Mouse (Mus musculus): ENCODE measurements around the gene Prrc2b.

The Prrc2b gene

GRCm38 (mm10) chr2:32137667-32138266, 13.1 kb upstream of the Prrc2b start:
- peak; percentile 89 for DNase-seq (ENCODE audit: low spot score)

GRCm38 (mm10) chr2:32139377-32139776, 11.5 kb upstream of the Prrc2b start:
- no peak for DNase-seq (ENCODE audit: low spot score)

GRCm38 (mm10) chr2:32140498-32140934, 10.4 kb upstream of the Prrc2b start:
- no peak for DNase-seq (ENCODE audit: low spot score)

- no peak for DNase-seq (ENCODE audit: low spot score)
Measured at GRCm38 (mm10) chr2:32141602-32142001, 9.3 kb upstream of the Prrc2b start.

- DNase-seq (ENCODE audit: low spot score): no peak
Measured at GRCm38 (mm10) chr2:32142368-32142767, 8.5 kb upstream of the Prrc2b start.

- no peak for DNase-seq (ENCODE audit: low spot score)
Measured at GRCm38 (mm10) chr2:32144633-32145032, 6.2 kb upstream of the Prrc2b start.

- DNase-seq (ENCODE audit: low spot score): no peak
Measured at GRCm38 (mm10) chr2:32146617-32147162, 4.2 kb upstream of the Prrc2b start.

GRCm38 (mm10) chr2:32150135-32150534, 747 bp upstream of the Prrc2b start:
- DNase-seq (ENCODE audit: low spot score): no peak

GRCm38 (mm10) chr2:32150562-32150923, 339 bp upstream of the Prrc2b start:
- DNase-seq (ENCODE audit: low spot score): no peak

GRCm38 (mm10) chr2:32151660-32152366, 931 bp downstream of the Prrc2b start:
- DNase-seq (ENCODE audit: low spot score): no peak

- no peak for DNase-seq (ENCODE audit: low spot score)
Measured at GRCm38 (mm10) chr2:32152367-32153034, 1.6 kb downstream of the Prrc2b start.

- no peak for DNase-seq (ENCODE audit: low spot score)
Measured at GRCm38 (mm10) chr2:32153041-32153790, 2.3 kb downstream of the Prrc2b start.

GRCm38 (mm10) chr2:32153791-32154119, 2.9 kb downstream of the Prrc2b start:
- DNase-seq (ENCODE audit: low spot score): no peak

GRCm38 (mm10) chr2:32154334-32154997, 3.6 kb downstream of the Prrc2b start:
- DNase-seq (ENCODE audit: low spot score): no peak

- DNase-seq (ENCODE audit: low spot score): no peak
Measured at GRCm38 (mm10) chr2:32154998-32155541, 4.2 kb downstream of the Prrc2b start.

GRCm38 (mm10) chr2:32155614-32156013, 4.7 kb downstream of the Prrc2b start:
- no peak for DNase-seq (ENCODE audit: low spot score)

GRCm38 (mm10) chr2:32156645-32157044, 5.8 kb downstream of the Prrc2b start:
- no peak for DNase-seq (ENCODE audit: low spot score)

- DNase-seq (ENCODE audit: low spot score): no peak
Measured at GRCm38 (mm10) chr2:32157328-32157727, 6.4 kb downstream of the Prrc2b start.

GRCm38 (mm10) chr2:32158616-32159239, 7.8 kb downstream of the Prrc2b start:
- no peak for DNase-seq (ENCODE audit: low spot score)

- no peak for DNase-seq (ENCODE audit: low spot score)
Measured at GRCm38 (mm10) chr2:32160525-32160924, 9.6 kb downstream of the Prrc2b start.

GRCm38 (mm10) chr2:32160967-32161366, 10.1 kb downstream of the Prrc2b start:
- DNase-seq (ENCODE audit: low spot score): no peak

Data from ovary, postnatal 10 days (tissue).